Mouse (Mus musculus) mouse embryonic stem cell (cell line): ENCODE results near the gene Dok4.

Source experiments
- in situ Hi-C, 2 experiments: fragments of 300-500 bp; cut with MboI; formaldehyde crosslinking; loops; 1 replicate in 1 of 2; 3 replicates in 1 of 2; pipeline ENCODE4 v1.14.3; 2019 to 2020; ENCODE audit warnings: low sequenced_read_pairs in 2 of 2, low pct_unique_long_range_greater_than_20kb in 1 of 2, mixed read lengths in 1 of 2; ENCODE audit not compliant: unreplicated experiment in 1 of 2

The Dok4 gene

GRCm38 (mm10) chr8:94899262-94899661 lies 23.1 kb upstream of the Dok4 start:
- in situ Hi-C loops = no loop called here

- in situ Hi-C loops = no loop called here
These were observed 16.8 kb upstream of the Dok4 start for GRCm38 (mm10) chr8:94892917-94893316.

- in situ Hi-C loops = no loop called here
These were observed 12.4 kb upstream of the Dok4 start for GRCm38 (mm10) chr8:94888383-94889036.

- in situ Hi-C loops = no loop called here
These were observed 4.6 kb upstream of the Dok4 start for GRCm38 (mm10) chr8:94880742-94881141.

- in situ Hi-C loops = no loop called here
These were observed 690 bp upstream of the Dok4 start for GRCm38 (mm10) chr8:94876820-94877219.

- in situ Hi-C loops = no loop called here
These were observed 319 bp downstream of the Dok4 start for GRCm38 (mm10) chr8:94875871-94876150.

GRCm38 (mm10) chr8:94875096-94875870 lies 847 bp downstream of the Dok4 start:
- in situ Hi-C loops = no loop called here

- in situ Hi-C loops = loop anchor here (5.0 kb wide), 1 partner anchor 33 kb away; no protein-coding TSS in a partner anchor
These were observed 1.8 kb downstream of the Dok4 start for GRCm38 (mm10) chr8:94874358-94874757.

GRCm38 (mm10) chr8:94872576-94872975 lies 3.6 kb downstream of the Dok4 start:
- in situ Hi-C loops = loop anchor here (5.0 kb wide), 1 partner anchor 35 kb away; no protein-coding TSS in a partner anchor

- in situ Hi-C loops = loop anchor here (5.0 kb wide), 1 partner anchor 35 kb away; no protein-coding TSS in a partner anchor
These were observed 4.0 kb downstream of the Dok4 start for GRCm38 (mm10) chr8:94872156-94872555.

- in situ Hi-C loops = loop anchor here (5.0 kb wide), 1 partner anchor 36 kb away; no protein-coding TSS in a partner anchor
These were observed 4.8 kb downstream of the Dok4 start for GRCm38 (mm10) chr8:94871108-94871894.

GRCm38 (mm10) chr8:94870474-94871107 lies 5.5 kb downstream of the Dok4 start:
- in situ Hi-C loops = loop anchor here (5.0 kb wide), 1 partner anchor 37 kb away; no protein-coding TSS in a partner anchor

- in situ Hi-C loops = loop anchor here (5.0 kb wide), 1 partner anchor 37 kb away; no protein-coding TSS in a partner anchor
These were observed 6.1 kb downstream of the Dok4 start for GRCm38 (mm10) chr8:94870003-94870402.

GRCm38 (mm10) chr8:94869146-94869545 lies 7.0 kb downstream of the Dok4 start:
- in situ Hi-C loops = no loop called here

GRCm38 (mm10) chr8:94866921-94867320 lies 9.2 kb downstream of the Dok4 start:
- in situ Hi-C loops = no loop called here

GRCm38 (mm10) chr8:94865292-94865691 lies 10.8 kb downstream of the Dok4 start:
- in situ Hi-C loops = no loop called here

- in situ Hi-C loops = no loop called here
These were observed 12.0 kb downstream of the Dok4 start for GRCm38 (mm10) chr8:94863897-94864673.
